Mouse (Mus musculus): ENCODE results near the gene Abhd5.
A peak's percentile ranks its signal among the peaks of the same experiment; 100 is the strongest.

Gene Abhd5

DNA sequence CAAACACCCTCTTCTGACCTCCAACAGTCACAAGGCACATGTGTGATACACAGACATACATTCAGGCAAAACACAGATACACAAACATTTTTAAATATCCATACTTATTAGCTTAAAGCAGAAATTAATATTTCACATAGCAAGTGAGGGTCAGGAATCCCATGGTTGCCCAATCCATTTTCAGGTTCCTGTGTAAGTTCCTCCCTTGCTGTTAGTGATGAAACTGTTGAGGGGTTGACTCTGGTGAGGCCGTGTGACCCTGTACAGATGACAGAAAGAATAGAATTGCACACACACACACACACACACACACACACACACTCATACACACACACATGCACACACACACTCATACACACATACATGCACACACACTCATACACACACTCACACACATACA lies 63.2 kb downstream of the Abhd5 start:
- no peak for DNase-seq (ENCODE audit: low read depth, low spot score)

DNA sequence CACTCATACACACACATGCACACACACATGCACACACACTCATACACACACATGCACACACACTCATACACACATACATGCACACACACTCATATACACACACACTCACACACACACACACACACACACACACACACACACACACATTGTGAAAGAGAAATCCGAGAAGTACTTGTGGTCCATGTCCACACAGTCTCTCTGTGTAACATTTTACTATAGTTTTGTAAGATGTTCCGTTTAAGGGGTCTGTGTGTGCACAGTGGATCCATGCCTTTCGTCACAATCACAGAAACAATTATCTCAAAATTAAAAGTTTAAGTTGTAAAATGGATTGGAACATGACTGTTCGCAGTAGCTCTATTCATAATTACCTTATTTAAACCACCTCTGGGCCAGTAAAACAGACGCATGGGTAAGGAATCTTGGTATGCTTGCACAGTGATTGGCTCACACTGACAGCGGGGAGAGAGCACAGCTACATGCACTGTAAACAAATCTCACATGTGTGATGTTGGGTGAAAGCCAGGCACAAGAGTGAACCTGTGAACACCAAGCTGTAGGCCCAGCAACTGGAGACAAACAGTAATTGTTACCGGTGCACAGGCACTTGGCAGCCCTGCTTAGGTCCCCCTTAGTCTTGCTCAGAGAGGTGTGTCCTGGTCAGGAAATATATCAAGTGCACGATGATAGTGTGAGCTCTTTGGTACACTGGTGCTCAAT lies 63.8 kb downstream of the Abhd5 start:
- DNase-seq (ENCODE audit: low read depth, low spot score) = no peak

DNA sequence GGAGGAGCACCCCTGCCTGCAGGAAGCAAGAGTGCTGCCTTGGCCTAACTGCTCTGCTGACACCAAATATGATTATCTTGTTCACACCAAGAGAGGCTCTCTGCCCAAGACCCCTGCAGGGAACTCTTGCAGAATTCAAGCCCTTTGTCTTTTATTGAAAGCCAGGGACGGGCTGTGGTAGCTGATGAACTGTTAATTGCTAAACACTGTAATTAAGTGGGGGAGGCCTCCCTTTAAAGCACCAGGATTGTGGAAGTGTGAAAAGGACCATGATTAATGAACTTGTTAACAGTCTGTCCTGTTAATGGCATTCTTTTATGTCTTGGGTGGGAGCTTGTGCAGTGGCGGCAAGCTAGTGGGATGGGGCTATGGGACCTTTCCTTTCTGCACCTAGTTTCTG lies 65.2 kb downstream of the Abhd5 start:
- DNase-seq (ENCODE audit: low read depth, low spot score) = no peak

DNA sequence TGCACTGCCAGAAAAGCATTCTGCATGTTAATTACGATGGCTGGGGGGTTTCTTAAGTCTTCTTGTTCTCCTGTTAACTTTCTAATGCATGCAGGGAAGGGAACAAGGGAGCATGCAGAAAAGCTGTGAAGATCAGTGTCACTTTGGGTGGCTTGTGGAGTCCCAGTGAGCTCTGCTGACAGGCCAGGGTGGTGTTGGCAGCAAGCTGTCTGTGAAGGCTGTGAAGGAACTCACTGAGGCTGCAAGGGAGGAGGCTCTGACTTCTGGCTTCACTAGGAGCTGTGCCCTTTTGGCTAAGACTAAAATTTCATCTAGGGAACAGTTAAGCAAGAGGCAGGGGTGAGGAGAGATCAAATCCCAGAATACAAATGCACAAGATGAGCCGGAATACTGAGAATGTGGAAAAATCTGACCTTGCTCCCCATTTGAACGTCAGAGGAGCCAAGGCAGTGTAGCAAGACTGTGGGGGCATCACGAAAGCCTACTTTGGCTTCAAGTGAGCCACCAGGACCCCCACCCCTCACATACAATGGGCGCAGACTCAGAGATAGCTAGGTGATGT lies 68.9 kb downstream of the Abhd5 start:
- no peak for DNase-seq (ENCODE audit: low read depth, low spot score)

DNA sequence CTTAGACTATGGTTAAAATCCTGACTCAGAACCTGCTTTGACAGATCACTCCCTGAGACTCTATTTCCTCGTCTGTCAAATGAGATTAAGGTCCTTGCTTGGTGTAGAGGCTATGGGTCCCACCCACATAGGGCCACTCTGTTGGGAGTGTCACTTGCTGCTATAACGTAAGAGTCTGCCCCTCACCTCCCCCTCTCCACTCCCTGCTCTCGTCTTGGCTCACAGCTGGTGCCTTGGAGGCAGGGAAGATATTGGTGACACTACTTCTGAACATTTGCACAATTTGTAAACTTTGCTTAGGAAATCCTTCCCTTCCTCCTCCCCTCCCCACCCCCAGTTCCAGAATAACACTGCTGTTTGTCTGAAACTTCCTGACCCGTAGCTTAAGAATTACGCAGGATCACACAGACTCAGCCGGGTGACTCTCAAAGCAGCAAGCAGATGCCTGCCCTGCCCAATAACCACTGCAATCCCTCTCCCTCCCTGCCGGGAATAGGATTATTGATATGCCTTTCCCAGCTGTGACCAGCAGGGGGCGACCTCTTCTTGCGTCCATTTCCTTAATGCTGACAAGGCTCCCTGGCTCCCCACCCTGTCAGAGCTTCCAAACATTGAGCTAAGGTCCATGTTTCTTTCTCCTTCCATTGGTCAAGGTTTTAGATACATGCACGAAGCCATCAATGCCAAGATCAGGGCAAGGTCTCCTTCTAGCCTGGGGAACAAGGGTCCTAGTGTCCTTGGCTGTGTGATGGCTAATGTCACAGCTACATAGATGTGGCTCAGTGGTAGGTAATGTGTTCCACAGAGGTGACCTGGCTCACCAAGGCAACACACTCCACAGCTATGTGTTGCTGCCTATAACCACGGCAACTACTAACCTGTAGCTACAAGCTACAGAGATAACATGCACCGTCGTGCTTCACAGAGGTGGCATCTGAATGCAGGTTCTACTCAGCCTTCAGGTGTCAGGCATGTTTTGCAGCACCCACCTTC lies 69.7 kb downstream of the Abhd5 start:
- DNase-seq (ENCODE audit: low read depth, low spot score) = peak; percentile 60

DNA sequence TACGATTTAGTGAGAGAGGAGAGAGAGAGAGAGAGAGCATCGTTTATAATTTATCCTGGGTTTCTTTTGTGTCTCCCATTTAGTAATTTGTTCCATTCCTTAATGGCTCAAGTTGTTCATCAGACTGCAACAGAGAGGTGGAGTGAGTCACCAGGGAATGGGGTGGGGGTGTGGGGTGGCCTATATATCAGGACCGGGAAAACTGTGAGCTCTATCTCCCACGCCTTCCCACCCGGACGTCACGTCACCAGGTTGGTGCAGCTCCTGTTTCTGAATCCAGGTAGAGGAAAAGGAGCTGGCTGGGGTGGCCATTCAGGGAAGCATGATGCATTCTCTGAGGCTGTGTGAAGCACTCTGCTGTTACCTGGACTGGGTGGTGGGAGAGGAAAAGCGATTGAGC lies 70.5 kb downstream of the Abhd5 start:
- DNase-seq (ENCODE audit: low read depth, low spot score) = no peak

DNA sequence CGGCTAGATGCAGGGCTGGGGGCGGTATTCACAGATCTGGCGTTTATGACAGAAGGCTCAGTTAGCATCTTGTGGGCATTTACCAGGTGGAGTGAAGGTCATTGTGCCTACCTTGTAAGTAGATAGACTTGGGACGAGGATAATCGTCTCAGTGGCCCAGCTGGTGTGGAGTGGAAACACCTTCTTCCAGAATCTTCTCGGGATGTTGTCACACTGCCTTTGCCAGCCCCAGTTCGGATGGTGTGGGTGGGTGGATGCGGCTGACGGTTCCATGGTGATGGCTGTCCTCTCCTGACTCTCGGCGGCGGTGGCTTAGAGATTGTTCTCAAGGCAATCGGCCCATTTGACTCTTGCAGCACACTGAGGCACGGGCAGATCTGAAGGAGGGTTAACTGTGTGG lies 71.3 kb downstream of the Abhd5 start:
- no peak for DNase-seq (ENCODE audit: low read depth, low spot score)

DNA sequence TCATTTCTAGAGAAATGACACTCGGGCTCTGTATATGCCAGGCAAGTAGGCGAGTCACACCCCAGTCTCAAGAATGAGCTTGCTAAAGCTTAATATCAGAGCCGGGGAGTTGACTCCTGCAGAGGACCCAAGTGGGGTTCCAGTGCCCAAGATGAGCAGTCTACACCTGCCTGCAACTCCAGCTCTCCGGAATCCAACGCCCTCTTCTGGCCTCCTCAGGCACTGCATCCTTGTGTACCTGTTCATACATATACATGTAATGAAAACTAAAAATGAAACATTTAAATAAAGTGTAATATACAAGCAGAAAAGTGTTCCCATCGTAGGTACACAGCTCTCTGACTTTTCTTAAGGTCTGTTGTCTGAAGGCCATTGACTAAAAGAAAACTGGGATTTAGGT lies 71.7 kb downstream of the Abhd5 start:
- DNase-seq (ENCODE audit: low read depth, low spot score) = peak; percentile 38

DNA sequence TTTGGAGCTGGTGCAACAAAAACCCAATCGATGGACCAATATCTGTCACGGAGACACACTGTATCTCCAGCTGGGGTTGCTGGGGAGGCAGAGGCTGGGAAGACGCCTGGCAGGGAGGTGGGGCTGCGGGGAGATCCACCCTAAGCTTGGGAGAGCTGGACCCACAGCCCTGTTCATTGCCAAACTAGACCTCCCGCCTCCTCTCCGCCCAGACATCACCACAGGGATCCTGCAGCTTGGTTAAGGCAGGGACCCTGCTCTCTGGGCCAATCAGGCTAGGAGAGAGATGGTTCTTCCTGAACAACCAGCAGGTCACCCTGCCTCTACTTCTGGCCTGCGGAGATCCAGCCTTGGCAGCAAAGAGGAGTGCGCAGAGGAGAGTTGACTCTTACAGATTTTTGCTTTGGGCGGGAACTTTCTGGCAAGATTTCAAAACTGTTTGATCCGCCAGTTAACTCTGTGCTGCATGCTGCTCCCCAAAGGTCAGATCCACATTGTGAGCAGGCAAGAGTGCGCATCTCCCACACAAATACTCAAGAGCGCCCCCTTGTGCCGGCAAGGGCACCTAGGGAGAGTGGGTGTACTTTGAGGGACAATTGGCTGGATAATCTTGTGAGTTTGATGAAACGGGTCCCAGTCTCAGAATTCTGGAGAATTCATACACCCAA lies 73.7 kb downstream of the Abhd5 start:
- DNase-seq (ENCODE audit: low read depth, low spot score) = peak; percentile 52

DNA sequence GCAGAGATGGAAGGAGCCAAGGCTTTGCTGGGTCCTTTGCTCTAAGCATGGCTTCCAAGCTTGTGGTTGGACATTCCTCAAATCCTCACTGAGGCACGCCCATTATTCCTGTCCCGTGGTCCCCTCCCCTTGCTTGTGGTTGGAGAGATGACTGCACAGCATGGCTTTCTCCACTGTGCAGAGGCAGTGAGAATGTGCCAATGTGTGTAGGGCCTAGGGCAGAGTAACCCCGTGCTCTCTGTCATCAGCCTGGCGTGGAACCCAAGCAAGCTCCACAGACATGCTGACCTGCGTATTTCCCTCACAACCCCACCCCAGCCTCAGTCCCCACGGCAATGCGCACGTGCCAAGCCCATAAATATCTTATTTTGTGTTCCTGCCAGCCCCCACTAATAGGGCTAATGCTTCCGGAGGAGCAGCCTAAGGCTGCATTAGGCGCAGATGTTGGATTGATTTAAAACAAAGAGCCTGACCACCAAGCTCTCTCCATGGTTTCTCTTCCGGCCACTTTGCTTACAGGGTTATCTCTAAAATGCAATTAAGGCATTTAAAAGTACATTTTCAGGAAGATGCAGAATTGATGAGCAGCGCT lies 77.7 kb downstream of the Abhd5 start:
- DNase-seq (ENCODE audit: low read depth, low spot score) = no peak

DNA sequence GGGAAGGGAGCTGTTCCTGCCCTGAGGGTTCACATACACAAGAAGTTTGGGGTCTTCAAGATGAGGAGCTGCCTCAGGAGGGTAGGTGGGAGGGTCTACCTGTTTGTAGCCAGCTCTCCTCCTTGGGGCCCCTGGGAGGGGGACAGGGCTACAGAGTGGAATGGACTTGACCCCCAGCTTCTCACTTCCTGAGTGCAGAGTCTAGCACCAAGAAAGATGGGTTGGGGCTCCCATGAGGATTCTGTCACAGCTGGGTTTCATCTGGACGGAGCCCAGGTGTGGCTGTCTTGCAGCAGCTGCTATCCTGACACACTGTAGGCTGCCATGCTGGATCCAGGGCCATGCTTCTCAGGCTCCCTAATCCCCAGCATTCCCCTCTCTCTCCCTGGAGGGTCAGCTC lies 78.3 kb downstream of the Abhd5 start:
- DNase-seq (ENCODE audit: low read depth, low spot score) = no peak

Data from A20 (cell line).